Mouse (Mus musculus): ENCODE data around the gene Tdp1.

The Tdp1 gene

GRCm38 (mm10) chr12:100000381-100000780 lies 116.1 kb downstream of the Tdp1 start:
- no peak for DNase-seq (ENCODE audit: low spot score)

- no peak for DNase-seq (ENCODE audit: low spot score)
Observed at GRCm38 (mm10) chr12:100001246-100001645, 116.9 kb downstream of the Tdp1 start.

GRCm38 (mm10) chr12:100001910-100002309 lies 117.6 kb downstream of the Tdp1 start:
- no peak for DNase-seq (ENCODE audit: low spot score)

GRCm38 (mm10) chr12:100002914-100003587 lies 118.7 kb downstream of the Tdp1 start:
- no peak for DNase-seq (ENCODE audit: low spot score)

Data from ovary, adult 18-20 months (tissue).